Mouse (Mus musculus) cerebellum, adult 11 months (tissue): ENCODE results near the gene Scaf8.

Source experiments
- DNase-seq: peaks from one replicate; pipeline ENCODE4 v3.0.0; 2022

The Scaf8 gene

GRCm38 (mm10) chr17:3210134-3210533, 95.4 kb downstream of the Scaf8 start:
- no peak for DNase-seq

DNA sequence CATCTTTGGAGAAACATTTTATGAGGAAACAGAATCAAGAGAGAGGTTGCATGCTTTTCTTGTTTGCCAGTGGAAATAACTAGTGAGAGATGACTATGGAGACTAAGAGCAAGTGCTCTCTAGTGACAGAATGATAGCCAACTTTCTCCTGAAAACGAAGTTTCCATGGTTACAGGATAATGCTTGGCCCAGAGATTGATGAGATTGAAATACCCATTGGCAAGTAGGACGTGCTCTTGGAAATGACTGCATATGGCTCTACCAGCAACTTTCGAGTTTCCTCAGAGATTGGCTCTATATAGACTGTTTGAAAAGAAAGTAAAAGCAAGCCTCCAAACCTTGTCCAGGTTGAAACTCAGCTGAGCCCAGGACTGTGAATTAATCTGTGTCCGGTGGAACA, 97.3 kb downstream of the Scaf8 start:
- no peak for DNase-seq

DNA sequence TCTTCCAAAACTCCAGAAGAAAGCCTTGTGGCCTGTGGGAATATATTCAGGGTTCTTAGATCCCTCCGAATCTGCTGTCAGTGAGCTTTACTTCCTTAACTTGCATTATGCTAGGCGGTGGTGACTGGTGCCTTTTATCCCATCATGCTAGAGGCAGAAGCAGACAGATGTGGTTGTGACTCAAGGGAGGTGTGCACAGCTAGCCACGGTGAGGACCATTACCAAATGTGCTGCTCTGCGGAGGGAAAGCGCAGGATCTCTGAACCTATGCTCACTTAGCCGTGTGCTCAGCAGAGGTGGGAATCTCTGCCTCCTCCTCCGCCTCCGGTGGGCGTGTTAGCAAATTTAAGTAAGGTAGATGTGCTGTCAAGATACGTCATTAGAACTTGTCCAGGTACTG, 98.1 kb downstream of the Scaf8 start:
- DNase-seq, result no peak

DNA sequence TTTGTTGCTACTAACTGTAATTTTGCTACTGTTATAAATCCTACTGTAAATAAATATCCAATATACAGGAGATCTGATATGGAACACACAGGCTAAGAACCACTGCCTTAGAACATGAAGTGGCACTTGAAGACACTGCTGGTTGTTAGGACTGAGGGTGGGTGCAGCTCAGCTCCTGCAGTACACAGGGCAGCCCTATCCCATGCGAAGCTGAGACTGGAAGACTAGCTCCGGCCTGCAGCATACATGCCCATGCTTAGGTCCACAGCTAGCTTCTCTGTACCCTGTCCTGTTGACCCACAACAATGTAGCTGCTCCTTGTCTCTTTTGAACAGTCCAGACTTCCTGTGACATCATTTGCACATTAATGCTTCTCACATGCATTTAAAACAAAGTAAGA, 100.1 kb downstream of the Scaf8 start:
- no peak for DNase-seq

GRCm38 (mm10) chr17:3217023-3217422, 102.3 kb downstream of the Scaf8 start:
- DNase-seq, result no peak

GRCm38 (mm10) chr17:3218364-3218763, 103.6 kb downstream of the Scaf8 start:
- no peak for DNase-seq

DNA sequence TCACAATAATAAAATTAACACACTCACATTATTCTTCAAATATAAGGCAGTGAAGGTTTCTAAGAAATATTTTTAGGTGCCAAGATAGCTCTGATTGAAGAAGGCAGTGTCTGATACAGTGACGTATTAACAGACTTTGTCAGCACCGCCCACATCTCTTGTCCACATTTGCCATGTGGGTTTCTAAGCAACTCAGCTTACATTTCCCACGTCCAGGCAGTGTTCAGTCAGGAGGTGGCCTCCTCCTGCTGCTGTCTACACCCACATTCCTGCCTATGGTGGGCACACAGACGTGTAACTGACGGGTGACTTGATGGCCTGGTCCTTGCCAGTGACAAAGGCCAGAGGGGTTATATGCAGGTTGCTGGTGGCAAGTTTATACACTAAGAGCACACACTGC, 104.1 kb downstream of the Scaf8 start:
- no peak for DNase-seq

- DNase-seq, result no peak
Measured at GRCm38 (mm10) chr17:3220201-3220600, 105.4 kb downstream of the Scaf8 start.

DNA sequence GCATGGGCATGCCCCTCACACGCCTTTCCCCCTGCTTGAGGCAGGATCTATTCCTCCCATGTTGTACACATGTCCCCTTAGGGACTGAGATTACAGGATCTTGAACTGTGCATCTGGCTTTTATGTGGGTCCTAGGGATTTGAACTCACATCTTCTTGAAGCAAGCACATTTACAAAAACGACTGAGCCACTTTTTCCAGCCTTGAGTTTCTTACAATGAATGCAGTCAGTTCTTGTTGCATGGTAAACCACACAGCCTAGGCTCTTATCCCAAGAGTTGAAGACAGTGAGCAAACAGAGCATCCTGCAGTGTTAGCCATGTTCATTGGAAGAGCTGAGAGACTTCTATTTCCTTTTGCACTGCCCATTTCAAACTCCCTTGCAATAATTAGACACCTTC, 108.3 kb downstream of the Scaf8 start:
- DNase-seq, result no peak

DNA sequence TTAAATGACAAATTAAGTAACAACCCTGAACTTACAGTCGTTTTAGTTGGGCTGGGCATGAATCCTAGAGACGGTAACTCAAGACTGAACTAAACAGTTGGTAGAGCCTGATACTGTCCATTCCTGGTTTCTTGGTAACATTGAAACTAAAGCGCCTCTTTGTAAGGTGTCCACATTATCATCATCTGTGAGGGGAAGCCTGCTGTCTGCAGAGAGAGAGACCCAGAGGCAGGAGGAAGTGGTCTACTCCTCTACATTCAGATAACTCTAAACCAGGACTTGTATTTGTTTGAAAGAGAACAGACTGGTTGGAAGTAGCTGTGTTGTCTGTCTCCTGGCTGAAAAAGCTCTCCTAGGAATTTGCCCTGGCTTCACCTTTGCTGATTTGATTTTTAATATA, 108.9 kb downstream of the Scaf8 start:
- DNase-seq, result no peak

DNA sequence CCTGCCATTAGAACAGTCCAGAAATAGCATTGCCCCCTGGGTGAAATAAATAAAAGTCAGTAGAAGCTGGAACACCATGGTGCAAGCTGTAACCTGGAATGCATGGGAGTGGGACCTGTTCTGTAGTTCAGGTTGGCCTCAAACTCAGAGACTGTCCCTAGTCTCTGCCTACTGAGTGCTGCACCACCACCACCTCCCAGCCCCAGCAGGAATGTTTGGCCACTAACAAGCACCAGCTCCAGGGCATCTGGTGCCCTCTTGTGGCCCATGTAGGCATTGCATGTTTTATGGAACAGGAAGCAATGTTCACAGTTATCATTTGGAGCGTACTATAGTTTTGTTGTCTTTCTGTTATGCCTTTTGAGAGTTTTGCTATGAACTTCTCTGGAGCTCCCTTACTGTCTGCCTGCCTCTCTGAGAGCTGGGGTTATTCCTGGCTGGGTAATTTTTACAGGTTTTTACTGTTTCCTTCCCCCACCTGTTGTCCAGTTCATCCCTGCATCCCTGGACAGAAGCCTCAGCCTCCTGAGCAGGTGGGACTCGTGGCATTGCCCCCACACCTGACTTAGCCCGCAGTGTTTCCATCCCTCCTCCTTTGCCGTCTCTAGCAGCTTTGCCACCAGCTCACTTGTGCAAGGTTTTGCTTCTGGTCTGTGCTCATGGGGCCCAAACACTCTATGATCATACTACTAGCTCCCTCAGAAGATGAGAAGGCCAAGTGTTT, 109.8 kb downstream of the Scaf8 start:
- DNase-seq, result peak; percentile 75

- DNase-seq, result peak; percentile 36
Measured at GRCm38 (mm10) chr17:3230231-3231000, 115.6 kb downstream of the Scaf8 start.

DNA sequence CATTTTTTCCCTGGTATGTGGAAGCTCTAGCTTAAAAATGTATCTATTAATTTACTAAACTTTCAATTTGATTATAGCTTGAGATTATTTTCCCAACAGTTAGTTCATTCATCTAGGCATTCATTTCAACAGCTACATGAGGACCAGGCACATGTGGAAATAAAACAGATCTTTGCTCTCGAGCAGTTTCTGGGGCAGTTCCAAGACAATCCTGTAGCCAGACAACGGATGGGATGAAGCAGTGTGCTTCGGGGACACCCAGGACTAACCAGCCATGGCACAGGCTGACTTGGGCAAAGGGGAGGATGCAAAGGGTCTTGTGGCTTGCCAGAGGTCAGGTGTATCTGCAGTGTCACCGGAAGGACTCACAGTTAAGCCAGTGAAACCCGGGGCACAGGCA, 117.9 kb downstream of the Scaf8 start:
- DNase-seq, result no peak

DNA sequence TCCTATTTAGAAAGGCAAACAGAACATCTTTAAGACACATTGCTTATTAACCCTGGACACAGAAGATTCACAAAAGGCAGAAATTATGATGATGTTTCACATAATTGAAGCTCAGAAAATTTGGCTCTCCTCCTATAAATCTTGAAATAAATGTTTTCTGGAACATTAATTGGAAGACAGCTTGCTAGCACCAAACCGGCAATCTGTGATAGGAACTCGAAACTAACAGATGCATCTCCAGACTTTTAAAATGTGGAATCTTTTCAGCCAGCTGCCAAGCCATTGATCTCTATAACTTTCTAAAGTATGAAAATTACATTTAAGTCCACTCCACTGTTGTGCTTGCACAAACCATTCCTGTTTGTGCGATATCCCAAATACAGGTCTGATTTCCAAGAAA, 128.9 kb downstream of the Scaf8 start:
- DNase-seq, result no peak

- no peak for DNase-seq
Measured at GRCm38 (mm10) chr17:3244881-3245739, 130.3 kb downstream of the Scaf8 start.

GRCm38 (mm10) chr17:3246665-3247370, 132.0 kb downstream of the Scaf8 start:
- no peak for DNase-seq
